ENCODE assay signal across 20 mouse cellular contexts in the genomic region with DNA sequence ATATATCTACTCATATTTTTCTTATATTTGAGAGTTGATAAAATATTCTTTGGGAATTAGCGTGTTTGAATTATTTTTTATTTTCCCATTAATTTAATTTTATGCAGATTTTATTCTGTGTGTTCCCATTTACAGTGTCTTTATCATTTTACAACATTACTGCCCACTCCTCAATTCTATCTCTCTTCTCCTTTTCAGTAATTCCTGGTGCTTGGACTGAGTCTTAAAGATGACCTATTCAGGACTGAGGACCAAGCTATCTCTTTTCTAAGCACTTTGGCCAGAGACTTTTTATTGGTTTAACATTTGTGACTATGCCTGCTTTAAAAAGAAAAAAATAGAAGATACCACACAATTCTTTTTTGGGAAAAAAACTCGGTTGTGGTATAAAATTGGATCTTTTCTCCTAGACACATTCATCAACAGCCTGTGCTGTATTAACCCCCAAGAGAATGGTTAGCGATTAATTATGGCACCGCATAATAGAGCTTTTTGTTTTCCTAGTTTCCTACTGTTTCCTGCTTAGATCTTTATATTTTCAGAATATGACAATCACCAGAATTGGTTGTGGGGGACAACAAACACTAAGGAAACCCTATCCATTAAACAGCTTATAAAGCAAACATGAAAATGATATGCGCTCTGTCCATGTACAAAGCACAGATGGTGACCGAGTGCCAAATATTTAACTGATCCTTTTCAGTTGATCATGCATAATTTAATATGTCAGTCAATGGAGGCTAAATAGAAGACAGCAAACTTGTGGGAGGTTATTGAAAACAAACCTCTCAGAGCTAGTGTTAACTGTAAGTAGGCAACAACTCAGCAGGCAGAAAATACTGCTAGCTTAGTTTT.
A peak's percentile ranks its signal among the peaks of the same experiment; 100 is the strongest.
DNase-seq lines count a peak whose midpoint lies in the region; ATAC-seq and TF ChIP-seq lines count a peak whose summit lies in the region.
"Had no signal": no experiment of that assay in that cellular context is flagged by ENCODE, and none has a peak within 500 bp of the region (broad histone marks: within the 10 kb centered on the region; RNA-seq: fewer than 3 reads in every experiment).

No protein-coding gene starts in this region.

- H3K36me3 ChIP-seq in forebrain, embryonic 11.5 days (ENCODE audit: control insufficient read depth, insufficient read depth, low read length), result no peaks in the 10 kb centered on the region
- no peaks in the 10 kb centered on the region for H3K36me3 ChIP-seq in forebrain, embryonic 10.5 days (replicated peaks)
- no peaks in the 10 kb centered on the region for H3K36me3 ChIP-seq in forebrain, embryonic 15.5 days
- no peaks in the 10 kb centered on the region for H3K36me3 ChIP-seq in hindbrain, embryonic 15.5 days
- H3K36me3 ChIP-seq in liver, postnatal 0 days (replicated peaks; ENCODE audit: insufficient read depth, low read length), result no peaks in the 10 kb centered on the region
- H3K36me3 ChIP-seq: heart, embryonic 15.5 days; liver, embryonic 12.5 days; lung, embryonic 15.5 days had no signal

- DNase-seq in forebrain, embryonic 11.5 days (ENCODE audit: low spot score), result no peak
- no peak for DNase-seq in forebrain, embryonic 10.5 days (ENCODE audit: extremely low spot score, low spot score)
- DNase-seq in retina, embryonic 14.5 days (ENCODE audit: low spot score), result peak; percentile 54
- no peak for DNase-seq in liver, postnatal 0 days
- DNase-seq in cerebellum, adult 2 months, result no peak
- DNase-seq in urinary bladder, postnatal 14 days (ENCODE audit: low spot score), result no peak
- DNase-seq: adrenal gland, adult 2 months; cerebellum, adult 11 months; cerebellum, postnatal 25 days; heart, adult 11 months; kidney, adult 11 months; kidney, postnatal 10 days had no signal

- TF ChIP-seq EP300 in liver, postnatal 0 days (IDR thresholded peaks at IDR 0.05; ENCODE audit: low read depth), result no peak

- H3K27me3 ChIP-seq in forebrain, embryonic 11.5 days (ENCODE audit: control insufficient read depth, insufficient read depth, low read length), result no peaks in the 10 kb centered on the region
- no peaks in the 10 kb centered on the region for H3K27me3 ChIP-seq in forebrain, embryonic 10.5 days (ENCODE audit: poor library complexity, severe bottlenecking)
- no peaks in the 10 kb centered on the region for H3K27me3 ChIP-seq in forebrain, embryonic 15.5 days
- H3K27me3 ChIP-seq in hindbrain, embryonic 15.5 days, result no peaks in the 10 kb centered on the region
- H3K27me3 ChIP-seq in liver, postnatal 0 days (ENCODE audit: insufficient read depth, low read length), result no peaks in the 10 kb centered on the region
- H3K27me3 ChIP-seq in cerebellum, adult 2 months (ENCODE audit: control insufficient read depth, insufficient read depth, low read length), result no peaks in the 10 kb centered on the region
- H3K27me3 ChIP-seq: CH12.LX; heart, embryonic 15.5 days; liver, embryonic 12.5 days; lung, embryonic 15.5 days had no signal

- no peak overlapping the region for H3K4me2 ChIP-seq in forebrain, embryonic 11.5 days (ENCODE audit: low read depth, low read length, severe bottlenecking)
- no peak overlapping the region for H3K4me2 ChIP-seq in forebrain, embryonic 15.5 days (replicated peaks)
- no peak overlapping the region for H3K4me2 ChIP-seq in hindbrain, embryonic 15.5 days
- no peak overlapping the region for H3K4me2 ChIP-seq in liver, postnatal 0 days (ENCODE audit: low read depth, low read length)
- H3K4me2 ChIP-seq: heart, embryonic 15.5 days; liver, embryonic 12.5 days; lung, embryonic 15.5 days had no signal

- 71% methylated on average over 6 of the region's 6 CpGs for WGBS in forebrain, embryonic 11.5 days
- WGBS in forebrain, embryonic 10.5 days, result 87% methylated on average over 6 of the region's 6 CpGs
- WGBS in forebrain, embryonic 15.5 days, result 43% methylated on average over 6 of the region's 6 CpGs
- WGBS in hindbrain, embryonic 15.5 days, result 37% methylated on average over 6 of the region's 6 CpGs
- 80% methylated on average over 6 of the region's 6 CpGs for WGBS in liver, postnatal 0 days (ENCODE audit: insufficient replicate concordance)
- 24% methylated on average over 6 of the region's 6 CpGs for WGBS in cerebellum, adult 2 months

- no peaks in the 10 kb centered on the region for H3K4me1 ChIP-seq in forebrain, embryonic 11.5 days (replicated peaks; ENCODE audit: control insufficient read depth, insufficient read depth, low read length)
- H3K4me1 ChIP-seq in forebrain, embryonic 10.5 days, result peaks cover 14% of the 10 kb centered on the region
- H3K4me1 ChIP-seq in forebrain, embryonic 15.5 days, result peaks cover 6% of the 10 kb centered on the region; the same call in 1 of the 2 replicates
- H3K4me1 ChIP-seq in hindbrain, embryonic 15.5 days (replicated peaks), result no peaks in the 10 kb centered on the region
- H3K4me1 ChIP-seq in liver, postnatal 0 days (ENCODE audit: insufficient read depth), result no peaks in the 10 kb centered on the region
- H3K4me1 ChIP-seq in cerebellum, adult 2 months (ENCODE audit: control insufficient read depth, insufficient read depth, low read length), result no peaks in the 10 kb centered on the region
- H3K4me1 ChIP-seq: heart, embryonic 15.5 days; liver, embryonic 12.5 days had no signal

- TF ChIP-seq CTCF in liver, postnatal 0 days (IDR thresholded peaks at IDR 0.05; ENCODE audit: low read depth), result no peak
- no peak for TF ChIP-seq CTCF in cerebellum, adult 2 months (IDR thresholded peaks at IDR 0.05; ENCODE audit: borderline replicate concordance, insufficient read depth, low read depth, low read length)

- H3K4me3 ChIP-seq in forebrain, embryonic 11.5 days (ENCODE audit: low read depth, low read length), result no peak overlapping the region
- H3K4me3 ChIP-seq in forebrain, embryonic 10.5 days, result no peak overlapping the region
- H3K4me3 ChIP-seq in forebrain, embryonic 15.5 days, result no peak overlapping the region
- H3K4me3 ChIP-seq in hindbrain, embryonic 15.5 days, result no peak overlapping the region
- no peak overlapping the region for H3K4me3 ChIP-seq in liver, postnatal 0 days (ENCODE audit: low read depth, low read length)
- H3K4me3 ChIP-seq in cerebellum, adult 2 months (replicated peaks; ENCODE audit: insufficient read depth, low read depth, low read length), result no peak overlapping the region
- H3K4me3 ChIP-seq: heart, embryonic 15.5 days; left cerebral cortex, adult 2 months; liver, embryonic 12.5 days; lung, embryonic 15.5 days had no signal

- H3K9ac ChIP-seq in forebrain, embryonic 11.5 days (ENCODE audit: low read length), result no peak overlapping the region
- H3K9ac ChIP-seq in forebrain, embryonic 15.5 days (replicated peaks), result no peak overlapping the region
- no peak overlapping the region for H3K9ac ChIP-seq in hindbrain, embryonic 15.5 days
- H3K9ac ChIP-seq in liver, postnatal 0 days (replicated peaks), result no peak overlapping the region
- H3K9ac ChIP-seq: heart, embryonic 15.5 days; liver, embryonic 12.5 days; lung, embryonic 15.5 days had no signal

- no peak overlapping the region for H3K27ac ChIP-seq in forebrain, embryonic 11.5 days (ENCODE audit: low read depth, low read length)
- no peak overlapping the region for H3K27ac ChIP-seq in forebrain, embryonic 10.5 days
- no peak overlapping the region for H3K27ac ChIP-seq in forebrain, embryonic 15.5 days (replicated peaks)
- H3K27ac ChIP-seq in hindbrain, embryonic 15.5 days (replicated peaks), result no peak overlapping the region
- H3K27ac ChIP-seq in liver, postnatal 0 days (ENCODE audit: low read depth), result no peak overlapping the region
- H3K27ac ChIP-seq in cerebellum, adult 2 months (ENCODE audit: insufficient read depth, low read length), result no peak overlapping the region
- H3K27ac ChIP-seq: heart, embryonic 15.5 days; left cerebral cortex, adult 2 months; liver, embryonic 12.5 days; lung, embryonic 15.5 days; stomach, postnatal 0 days had no signal

- H3K9me3 ChIP-seq in forebrain, embryonic 11.5 days (ENCODE audit: control insufficient read depth, low read length), result no peaks in the 10 kb centered on the region
- no peaks in the 10 kb centered on the region for H3K9me3 ChIP-seq in forebrain, embryonic 10.5 days
- H3K9me3 ChIP-seq in forebrain, embryonic 15.5 days, result no peaks in the 10 kb centered on the region
- no peaks in the 10 kb centered on the region for H3K9me3 ChIP-seq in hindbrain, embryonic 15.5 days
- H3K9me3 ChIP-seq in liver, postnatal 0 days (ENCODE audit: low read length), result 0 out of 2 replicates have a peak, but pooled peaks cover 3% of the 10 kb centered on the region
- H3K9me3 ChIP-seq: heart, embryonic 15.5 days; liver, embryonic 12.5 days; lung, embryonic 15.5 days had no signal

- no peak for TF ChIP-seq POLR2A in cerebellum, adult 2 months (IDR thresholded peaks at IDR 0.05; ENCODE audit: borderline replicate concordance, insufficient read depth, low read length)

- peak; percentile 53 for ATAC-seq in forebrain, embryonic 11.5 days (replicated peaks; ENCODE audit: low FRiP score)
- peak; percentile 35; the same call in 1 of the 2 replicates for ATAC-seq in forebrain, embryonic 15.5 days (replicated peaks)
- ATAC-seq in hindbrain, embryonic 15.5 days (ENCODE audit: low FRiP score, low read depth), result peak; percentile 65; the same call in 1 of the 2 replicates
- ATAC-seq in liver, postnatal 0 days, result no peak
- ATAC-seq: liver, embryonic 12.5 days had no signal
